Comparison of ENCODE assay signal across 14 mouse cellular contexts in the genomic region with DNA sequence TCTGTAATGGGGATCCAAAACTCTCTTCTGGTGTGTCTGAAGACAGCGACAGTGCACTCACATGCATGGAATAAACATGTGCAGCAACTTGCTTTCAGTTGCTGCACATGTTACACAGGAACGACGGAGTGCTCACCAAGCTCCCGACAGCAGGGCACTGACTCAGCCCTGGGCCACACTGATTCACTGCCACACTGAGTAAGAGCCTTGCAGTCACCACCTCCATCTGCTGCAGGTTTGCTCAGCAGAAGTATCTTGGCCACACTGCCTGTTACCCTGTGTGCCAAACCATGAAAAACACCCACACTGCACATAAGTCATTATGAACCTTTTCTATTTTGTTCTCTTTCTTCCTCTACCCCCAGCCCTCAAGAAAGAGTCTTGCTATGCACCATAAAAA. TPM values are rescaled to one million over a fixed set of nuclear protein-coding genes. Genes with fewer than 3 reads are reported as not detected.
DNase-seq lines count a peak whose midpoint lies in the region; TF ChIP-seq lines count a peak whose summit lies in the region.
"Had no signal": no experiment of that assay in that cellular context is flagged by ENCODE, and none has a peak within 500 bp of the region (broad histone marks: within the 10 kb centered on the region; RNA-seq: fewer than 3 reads in every experiment).

No protein-coding gene starts in this region.

- H3K4me3 ChIP-seq in layer of hippocampus, adult 2 months: no peak overlapping the region
- H3K4me3 ChIP-seq: embryonic facial prominence, embryonic 15.5 days; hindbrain, embryonic 13.5 days; limb, embryonic 15.5 days had no signal

- intact Hi-C loops in left cerebral cortex, postnatal 36 days (cut with DNase I): no loop called here

- no peak for TF ChIP-seq CTCF in layer of hippocampus, adult 2 months (conservative IDR thresholded peaks at IDR 0.05)

- peak overlapping the region; percentile 61 for H3K27ac ChIP-seq in layer of hippocampus, adult 2 months
- H3K27ac ChIP-seq: embryonic facial prominence, embryonic 15.5 days; hindbrain, embryonic 13.5 days; limb, embryonic 15.5 days had no signal

- DNase-seq in adrenal gland, adult (ENCODE audit: inconsistent age in 2 of 2, low spot score in 1 of 2): peak; percentile 61 to 65
- DNase-seq in adrenal gland, postnatal 4 days (ENCODE audit: low spot score in 2 of 2): no peak
- peak; percentile 40 to 60 for DNase-seq in layer of hippocampus, adult 2 months (ENCODE audit: low spot score in 2 of 2)
- DNase-seq in layer of hippocampus, adult 9-10 months (ENCODE audit: low spot score): no peak
- DNase-seq in NIH3T3 (ENCODE audit: low read depth) (peak; percentile 32), MN1 (ENCODE audit: low spot score) (no peak)
- DNase-seq in left cerebral cortex, postnatal 36 days (ENCODE audit: low spot score in 2 of 2): peak; percentile 40 to 63
- DNase-seq in thymus, postnatal 36 days: no peak
- DNase-seq: kidney, adult 11 months; kidney, postnatal 36 days; lung, adult 2 months had no signal

RNA-seq across cellular contexts. Expression of gene Slc25a19, which starts 32.3 kb away (rescaled TPM):
- 10 to 100 TPM; 58.4 to 69.9 TPM for total RNA-seq in adrenal gland, postnatal 4 days (2021)
- total RNA-seq in layer of hippocampus, adult 2 months (2021): 10 to 100 TPM; 60.4 to 66.6 TPM
- total RNA-seq in left cerebral cortex, postnatal 36 days (2021): 10 to 100 TPM; 56.8 to 60.1 TPM

RNA-seq across cellular contexts. Expression of gene Mif4gd, which starts 47.6 kb away (rescaled TPM):
- 100 to 1,000 TPM; 150 to 165 TPM for total RNA-seq in adrenal gland, postnatal 4 days (2021)
- 10 to 100 TPM; 19.5 to 22.5 TPM for total RNA-seq in layer of hippocampus, adult 2 months (2021)
- 10 to 100 TPM; 15.1 to 18.1 TPM for total RNA-seq in left cerebral cortex, postnatal 36 days (2021)

RNA-seq across cellular contexts. Expression of gene Grb2, which starts 48.0 kb away (rescaled TPM):
- total RNA-seq in adrenal gland, postnatal 4 days (2021): 100 to 1,000 TPM; 116 to 135 TPM
- total RNA-seq in layer of hippocampus, adult 2 months (2021): 100 to 1,000 TPM; 182 to 198 TPM
- 100 to 1,000 TPM; 175 to 190 TPM for total RNA-seq in left cerebral cortex, postnatal 36 days (2021)

RNA-seq across cellular contexts. Expression of gene Gga3, which starts 56.5 kb away (rescaled TPM):
- total RNA-seq in adrenal gland, postnatal 4 days (2021): 10 to 100 TPM; 29.1 to 34.6 TPM
- 10 to 100 TPM; 67.9 to 91.9 TPM for total RNA-seq in layer of hippocampus, adult 2 months (2021)
- 10 to 100 TPM; 70.2 to 74.3 TPM for total RNA-seq in left cerebral cortex, postnatal 36 days (2021)

RNA-seq across cellular contexts. Expression of gene Mrps7, which starts 56.7 kb away (rescaled TPM):
- total RNA-seq in adrenal gland, postnatal 4 days (2021): 10 to 100 TPM; 72.9 to 77.3 TPM
- total RNA-seq in layer of hippocampus, adult 2 months (2021): 10 to 100 TPM; 50.4 to 50.8 TPM
- 10 to 100 TPM; 49.8 to 57.9 TPM for total RNA-seq in left cerebral cortex, postnatal 36 days (2021)

Comparison
In these comparisons a context has a peak if more than half of its experiments do, and no peak if none do; other contexts are left out.
1. DNase-seq: peak in adrenal gland, adult (2 of 2), layer of hippocampus, adult 2 months (2 of 2), NIH3T3 (single experiment) and left cerebral cortex, postnatal 36 days (2 of 2); none in adrenal gland, postnatal 4 days (0 of 2), layer of hippocampus, adult 9-10 months (single experiment), thymus, postnatal 36 days (0 of 2) and MN1 (single experiment).
2. RNA of gene Mif4gd, which starts 47.6 kb away (total RNA-seq): 150 to 165 TPM in adrenal gland, postnatal 4 days; 19.5 to 22.5 TPM in layer of hippocampus, adult 2 months and 15.1 to 18.1 TPM in left cerebral cortex, postnatal 36 days; every median in the first group is over 4 times any median in the second.